Mouse (Mus musculus) midbrain, embryonic 11.5 days (tissue): ENCODE results near the gene Olfr1368. TPM values are rescaled to one million over a fixed set of nuclear protein-coding genes. Genes with fewer than 3 reads are reported as not detected.

Source experiments
- ATAC-seq: fragments of 200-750 bp; cut with Nextera tagmentation; 2 replicates; pipeline ENCODE4 v1.8.0; 2017; ENCODE audit warnings: moderate TSS enrichment, moderate library complexity; ENCODE audit not compliant: low FRiP score
- DNase-seq: peaks from one replicate; pipeline ENCODE4 v3.0.0; 2015; ENCODE audit warnings: low spot score; ENCODE audit errors: missing footprints
- H3K27ac ChIP-seq: fragments of 300-500 bp; sonication (generic); 2 replicates; pipeline ENCODE4 v1.5.1; 2014; ENCODE audit warnings: low read depth, low read length
- H3K27me3 ChIP-seq: fragments of 300-500 bp; sonication (generic); 2 replicates; pipeline ENCODE4 v1.6.1; 2014; ENCODE audit warnings: mild to moderate bottlenecking, low read length, moderate library complexity, mixed read lengths; ENCODE audit not compliant: control insufficient read depth, insufficient read depth
- H3K36me3 ChIP-seq: fragments of 300-500 bp; sonication (generic); 2 replicates; pipeline ENCODE4 v1.6.1; 2014; ENCODE audit warnings: mild to moderate bottlenecking, low read length, moderate library complexity, mixed read lengths; ENCODE audit not compliant: control insufficient read depth, insufficient read depth
- H3K4me1 ChIP-seq: fragments of 300-500 bp; sonication (generic); 2 replicates; pipeline ENCODE4 v1.6.1; 2014; ENCODE audit warnings: low read length; ENCODE audit not compliant: control insufficient read depth, insufficient read depth
- H3K4me2 ChIP-seq: fragments of 300-500 bp; sonication (generic); 2 replicates; pipeline ENCODE4 v1.6.1; 2014; ENCODE audit warnings: mild to moderate bottlenecking, moderate library complexity
- H3K4me3 ChIP-seq: fragments of 300-500 bp; sonication (generic); 2 replicates; pipeline ENCODE4 v1.5.1; 2014; ENCODE audit warnings: low read depth, low read length
- H3K9ac ChIP-seq: fragments of 300-500 bp; sonication (generic); 2 replicates; pipeline ENCODE4 v1.6.1; 2014; ENCODE audit warnings: low read length
- H3K9me3 ChIP-seq: fragments of 300-500 bp; sonication (generic); 2 replicates; pipeline ENCODE4 v1.6.1; 2016; ENCODE audit warnings: low read length; ENCODE audit not compliant: control insufficient read depth
- WGBS: fragments of 180-500 bp; shearing (Covaris S2); extraction: QIAGEN DNeasy Blood & Tissue Kit; methylation state at CpG from one replicate; pipeline ENCODE4 v1.1.7; 2014; 5-methylcytosine and 5-hydroxymethylcytosine counted together
- polyA plus RNA-seq: library from polyadenylated mRNA; unstranded; fragments of >200 nt; fragmentation: Nextera tagmentation; extraction: Ambion mirVana; gene quantifications from 2 replicates; pipeline ENCODE4 v1.2.1, GENCODE M21; 2014

Gene Olfr1368
- polyA plus RNA-seq, 1 experiment from 2014 or later: not detected

- ATAC-seq: peak; percentile 82
- Histone ChIP-seq H3K27ac (no peak overlapping the region), H3K9me3 (no peaks in the 10 kb centered on the region), H3K36me3 (no peaks in the 10 kb centered on the region), H3K4me3 (peak overlapping the region; percentile 48), H3K4me2 (peak overlapping the region; percentile 29), H3K9ac (no peak overlapping the region), H3K4me1 (peaks cover 9% of the 10 kb centered on the region), H3K27me3 (no peaks in the 10 kb centered on the region)
- peak; percentile 99 for DNase-seq
- WGBS: under 1% methylated on average over 39 of the region's 39 CpGs
These were observed 24.2 kb upstream of the Olfr1368 start for GRCm38 (mm10) chr13:21169657-21170430.

GRCm38 (mm10) chr13:21169121-21169656 lies 23.5 kb upstream of the Olfr1368 start:
- Histone ChIP-seq H3K4me3 (peak overlapping the region; percentile 48), H3K9me3 (no peaks in the 10 kb centered on the region), H3K9ac (peak overlapping the region; percentile 47; the same call in 1 of the 2 replicates), H3K36me3 (no peaks in the 10 kb centered on the region), H3K4me2 (peak overlapping the region; percentile 85), H3K4me1 (peaks cover 9% of the 10 kb centered on the region), H3K27ac (no peak overlapping the region), H3K27me3 (no peaks in the 10 kb centered on the region)
- ATAC-seq: no peak
- WGBS: 5% methylated on average over 14 of the region's 14 CpGs
- peak; percentile 88 for DNase-seq

DNA sequence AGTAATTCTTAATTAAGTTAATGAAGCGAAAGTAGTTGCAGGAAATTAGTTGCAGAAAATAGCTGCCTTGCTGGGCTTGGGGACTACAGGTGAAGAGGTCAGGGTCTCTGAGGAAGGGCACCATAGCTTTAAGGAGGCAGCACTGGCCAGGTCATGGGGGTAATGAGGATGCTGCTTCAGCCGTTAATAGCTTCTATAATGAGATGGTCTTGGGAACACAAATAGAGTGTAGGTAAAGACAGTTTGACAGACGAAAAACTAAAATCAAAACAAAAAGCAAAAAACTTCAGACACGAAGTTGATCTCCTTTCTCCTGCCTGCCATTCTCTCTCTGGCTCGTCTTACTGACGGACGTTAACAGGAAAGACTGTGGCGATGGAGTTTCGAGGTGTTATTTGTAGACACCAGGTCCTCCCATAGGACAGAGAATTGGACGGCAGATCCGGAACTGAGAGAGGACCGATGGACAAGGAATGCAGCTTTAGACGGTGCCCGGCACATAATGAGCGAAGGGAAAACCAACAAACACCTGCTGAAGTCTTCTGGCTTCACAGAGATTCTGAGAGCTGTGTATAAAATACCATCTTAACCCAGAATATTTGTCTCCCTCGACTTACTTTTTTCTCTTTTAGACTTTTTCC lies 22.8 kb upstream of the Olfr1368 start:
- peak overlapping the region; percentile 48 for H3K4me3 ChIP-seq
- H3K27me3 ChIP-seq: no peaks in the 10 kb centered on the region
- peak overlapping the region; percentile 47; the same call in 1 of the 2 replicates for H3K9ac ChIP-seq
- peak; percentile 94 for DNase-seq
- H3K36me3 ChIP-seq: no peaks in the 10 kb centered on the region
- no peak for ATAC-seq
- H3K4me1 ChIP-seq: peaks cover 9% of the 10 kb centered on the region
- H3K27ac ChIP-seq: no peak overlapping the region
- H3K9me3 ChIP-seq: no peaks in the 10 kb centered on the region
- peak overlapping the region; percentile 85 for H3K4me2 ChIP-seq
- under 1% methylated on average over 16 of the region's 16 CpGs for WGBS

DNA sequence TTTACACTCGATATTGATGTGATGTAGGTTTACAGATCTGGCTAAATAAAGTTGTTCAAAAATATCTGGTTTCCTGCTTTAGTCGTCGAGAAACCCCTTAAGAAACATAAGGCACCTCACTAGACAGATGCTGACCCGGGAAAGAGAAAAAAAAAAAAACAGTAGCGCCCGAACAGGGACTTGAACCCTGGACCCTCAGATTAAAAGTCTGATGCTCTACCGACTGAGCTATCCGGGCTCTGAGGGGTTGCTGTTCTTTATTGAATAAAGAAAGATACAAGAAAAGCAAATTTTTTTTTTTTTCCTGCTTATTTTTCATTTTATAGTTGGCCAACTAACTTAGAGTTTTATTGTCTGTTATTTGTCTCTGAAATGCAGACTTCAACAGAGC lies 22.2 kb upstream of the Olfr1368 start:
- H3K27ac ChIP-seq: no peak overlapping the region
- peak overlapping the region; percentile 85 for H3K4me2 ChIP-seq
- peak; percentile 51; the same call in 1 of the 2 replicates for ATAC-seq
- no peaks in the 10 kb centered on the region for H3K36me3 ChIP-seq
- DNase-seq: peak; percentile 97
- WGBS: under 1% methylated on average over 8 of the region's 8 CpGs
- H3K4me1 ChIP-seq: peaks cover 7% of the 10 kb centered on the region
- peak overlapping the region; percentile 48 for H3K4me3 ChIP-seq
- no peaks in the 10 kb centered on the region for H3K9me3 ChIP-seq
- H3K9ac ChIP-seq: peak overlapping the region; percentile 47; the same call in 1 of the 2 replicates
- H3K27me3 ChIP-seq: no peaks in the 10 kb centered on the region

- H3K9me3 ChIP-seq: no peaks in the 10 kb centered on the region
- peak; percentile 99 for DNase-seq
- H3K27ac ChIP-seq: no peak overlapping the region
- H3K9ac ChIP-seq: peak overlapping the region; percentile 39
- peak; percentile 51 for ATAC-seq
- WGBS: 1% methylated on average over 27 of the region's 27 CpGs
- H3K4me1 ChIP-seq: peaks cover 7% of the 10 kb centered on the region
- H3K27me3 ChIP-seq: no peaks in the 10 kb centered on the region
- peak overlapping the region; percentile 85 for H3K4me2 ChIP-seq
- H3K36me3 ChIP-seq: no peaks in the 10 kb centered on the region
- peak overlapping the region; percentile 38 for H3K4me3 ChIP-seq
These were observed 21.6 kb upstream of the Olfr1368 start for GRCm38 (mm10) chr13:21166936-21167909.

DNA sequence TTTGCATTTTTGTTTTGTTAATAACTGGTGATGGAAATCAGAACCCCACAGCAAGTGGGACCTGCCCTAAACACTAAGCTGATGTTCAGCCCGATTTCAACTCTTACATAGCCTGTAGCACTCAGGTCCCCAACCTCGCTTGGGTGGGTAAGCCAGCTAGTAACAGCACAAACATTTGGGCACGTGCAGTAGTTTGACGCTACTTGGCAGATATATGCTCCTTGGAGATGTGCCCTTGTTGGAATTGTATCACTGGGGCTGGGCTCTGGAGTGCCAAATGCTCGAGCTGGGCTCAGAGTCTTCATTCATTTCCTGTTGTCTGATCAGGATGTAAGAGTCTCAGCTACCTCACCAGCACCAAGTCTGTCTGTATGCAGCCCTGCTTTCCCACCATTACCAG lies 16.9 kb upstream of the Olfr1368 start:
- Histone ChIP-seq H3K27ac (no peak overlapping the region), H3K9me3 (no peaks in the 10 kb centered on the region), H3K4me3 (no peak overlapping the region), H3K9ac (no peak overlapping the region), H3K4me2 (no peak overlapping the region), H3K36me3 (no peaks in the 10 kb centered on the region), H3K4me1 (no peaks in the 10 kb centered on the region), H3K27me3 (no peaks in the 10 kb centered on the region)
- ATAC-seq: no peak
- peak; percentile 82 for DNase-seq
- 61% methylated on average over 5 of the region's 5 CpGs for WGBS

GRCm38 (mm10) chr13:21161591-21161990 lies 15.9 kb upstream of the Olfr1368 start:
- ATAC-seq: 0 out of 2 replicates have a peak, but pooled peaks have one; percentile 25

More at GRCm38 (mm10) chr13:21161591-21161990, 15.9 kb upstream of the Olfr1368 start:
- peak overlapping the region; percentile 45 for H3K4me3 ChIP-seq
- no peak overlapping the region for H3K27ac ChIP-seq
- H3K9ac ChIP-seq: no peak overlapping the region
- H3K36me3 ChIP-seq: no peaks in the 10 kb centered on the region
- H3K4me2 ChIP-seq: peak overlapping the region; percentile 35; the same call in 1 of the 2 replicates
- no peak for DNase-seq
- 44% methylated on average over 2 of the region's 2 CpGs for WGBS
- H3K27me3 ChIP-seq: no peaks in the 10 kb centered on the region
- H3K9me3 ChIP-seq: no peaks in the 10 kb centered on the region
- no peaks in the 10 kb centered on the region for H3K4me1 ChIP-seq
